Mouse (Mus musculus) embryonic fibroblast, embryonic 13.5 days (primary cell): Measurements from ENCODE around the gene Icmt.

ENCODE experiments used
- CTCF ChIP-seq: IDR thresholded peaks from 2 replicates; pipeline ENCODE4 v1.5.1; 2011; ENCODE audit warnings: mild to moderate bottlenecking, control low read depth, low read length, moderate library complexity, borderline replicate concordance; ENCODE audit not compliant: insufficient read depth
- POLR2A ChIP-seq: IDR thresholded peaks from 2 replicates; pipeline ENCODE4 v1.6.1; 2011; ENCODE audit warnings: low read depth, mild to moderate bottlenecking, control low read depth, low read length, moderate library complexity

DNA sequence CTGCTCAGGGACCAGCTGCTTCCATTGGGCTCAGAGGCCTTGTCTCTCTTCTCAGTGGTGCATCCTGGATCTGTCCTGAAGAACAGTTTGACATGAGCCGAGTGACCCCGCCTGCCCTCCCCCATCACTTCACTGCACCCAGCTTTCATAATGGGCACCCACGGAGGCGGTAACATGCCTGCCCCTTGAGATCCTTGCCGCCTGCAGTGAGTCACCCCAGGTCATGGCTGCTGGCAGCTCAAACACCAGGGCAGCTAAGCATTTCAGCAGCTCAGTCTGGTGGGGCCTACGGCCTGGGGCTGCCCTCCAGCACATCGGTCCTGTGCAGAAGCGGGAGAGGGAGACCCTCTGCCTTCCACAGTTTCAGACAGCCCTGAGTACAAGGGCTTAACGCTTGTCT, 10.5 kb downstream of the Icmt start:
- TF ChIP-seq CTCF (no peak), POLR2A (no peak)
